Mouse (Mus musculus) stomach, embryonic 14.5 days (tissue): ENCODE results near the gene Ckmt2. TPM values are rescaled to one million over a fixed set of nuclear protein-coding genes. Genes with fewer than 3 reads are reported as not detected.
A peak's percentile ranks its signal among the peaks of the same experiment; 100 is the strongest.

ENCODE experiments used
- ATAC-seq: fragments of 200-750 bp; cut with Nextera tagmentation; 2 replicates; pipeline ENCODE4 v1.8.0; 2017; ENCODE audit warnings: low read depth, moderate TSS enrichment; ENCODE audit not compliant: insufficient number of reproducible peaks, insufficient read depth, low FRiP score
- H3K27ac ChIP-seq: fragments of 300-500 bp; sonication (generic); 2 replicates; pipeline ENCODE4 v1.5.1; 2014; ENCODE audit warnings: mild to moderate bottlenecking, low read length, moderate library complexity, mixed read lengths
- H3K27me3 ChIP-seq: fragments of 300-500 bp; sonication (generic); 2 replicates; pipeline ENCODE4 v1.6.1; 2014; ENCODE audit warnings: low read length, control low read depth, mixed read lengths; ENCODE audit not compliant: control insufficient read depth, insufficient read depth
- H3K36me3 ChIP-seq: fragments of 300-500 bp; sonication (generic); 2 replicates; pipeline ENCODE4 v1.6.1; 2014; ENCODE audit warnings: mild to moderate bottlenecking, control low read depth, low read length, moderate library complexity, mixed read lengths; ENCODE audit not compliant: control insufficient read depth, insufficient read depth
- H3K4me1 ChIP-seq: fragments of 300-500 bp; sonication (generic); 2 replicates; pipeline ENCODE4 v1.6.1; 2014; ENCODE audit warnings: low read length, control low read depth, mixed read lengths; ENCODE audit not compliant: control insufficient read depth, insufficient read depth
- H3K4me2 ChIP-seq: fragments of 300-500 bp; sonication (generic); replicated peaks from 2 replicates; pipeline ENCODE4 v1.6.1; 2014; ENCODE audit warnings: low read depth, low read length, control low read depth
- H3K4me3 ChIP-seq: fragments of 300-500 bp; sonication (generic); 2 replicates; pipeline ENCODE4 v1.5.1; 2014; ENCODE audit warnings: low read depth, low read length, control low read depth
- H3K9ac ChIP-seq: fragments of 300-500 bp; sonication (generic); replicated peaks from 2 replicates; pipeline ENCODE4 v1.6.1; 2014; ENCODE audit warnings: low read depth, mild to moderate bottlenecking, control low read depth, low read length, moderate library complexity, mixed read lengths
- H3K9me3 ChIP-seq: fragments of 300-500 bp; sonication (generic); 2 replicates; pipeline ENCODE4 v1.6.1; 2016; ENCODE audit warnings: low read depth, low read length, control low read depth; ENCODE audit not compliant: control insufficient read depth
- WGBS: fragments of 180-500 bp; shearing (Covaris S2); extraction: QIAGEN DNeasy Blood & Tissue Kit; methylation state at CpG from one replicate; pipeline ENCODE4 v1.1.7; 2014; 5-methylcytosine and 5-hydroxymethylcytosine counted together
- polyA plus RNA-seq: library from polyadenylated mRNA; unstranded; fragments of >200 nt; fragmentation: Nextera tagmentation; extraction: Ambion mirVana; gene quantifications from 2 replicates; pipeline ENCODE4 v1.2.1, GENCODE M21; 2014

Ckmt2 gene
- polyA plus RNA-seq, 1 experiment from 2014 or later = not detected

DNA sequence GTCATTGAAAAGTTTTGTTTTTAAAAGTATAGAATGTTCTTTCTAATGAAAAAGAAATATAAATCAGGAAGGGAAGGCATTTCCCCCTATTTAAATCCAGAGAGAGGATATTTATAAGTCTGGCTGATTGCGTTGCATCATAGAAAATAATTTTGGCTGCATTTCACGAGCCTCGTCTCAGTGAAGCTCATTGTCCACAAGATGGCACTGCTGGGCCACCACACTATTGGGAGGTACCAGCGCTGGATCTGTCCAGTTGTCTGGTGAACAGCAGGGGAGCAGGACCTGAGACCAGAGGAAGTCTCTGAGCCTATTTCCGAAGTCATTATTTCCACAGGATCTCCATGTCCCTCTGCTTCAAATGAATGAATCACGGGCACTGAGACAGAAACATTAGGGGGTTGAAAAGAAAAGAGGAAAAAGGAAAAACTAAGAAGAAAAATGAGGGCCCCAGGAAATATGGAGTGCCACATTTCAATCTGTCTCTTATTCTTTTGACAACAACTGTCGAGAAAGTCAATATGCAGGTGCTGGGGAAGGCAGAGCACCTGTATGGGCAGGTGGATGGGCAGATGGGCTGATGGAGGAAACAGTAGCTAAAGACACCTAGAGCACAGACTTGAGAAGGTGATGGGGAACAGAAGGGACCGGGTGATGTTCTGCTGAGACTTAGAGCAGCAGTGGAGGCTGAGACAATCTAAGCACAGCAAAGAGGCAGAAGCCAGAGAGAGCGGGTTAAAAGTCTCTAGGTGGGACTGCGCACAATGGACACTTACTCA lies 31.7 kb upstream of the Ckmt2 start:
- H3K9ac ChIP-seq = no peak overlapping the region
- no peaks in the 10 kb centered on the region for H3K9me3 ChIP-seq
- no peaks in the 10 kb centered on the region for H3K36me3 ChIP-seq
- 44% methylated on average over 10 of the region's 10 CpGs for WGBS
- H3K27me3 ChIP-seq = no peaks in the 10 kb centered on the region
- no peak overlapping the region for H3K4me3 ChIP-seq
- no peak overlapping the region for H3K4me2 ChIP-seq
- H3K4me1 ChIP-seq = no peaks in the 10 kb centered on the region
- ATAC-seq = peak; percentile 77; the same call in 1 of the 2 replicates
- no peak overlapping the region for H3K27ac ChIP-seq

- ATAC-seq = no peak
- 64% methylated on average over 3 of the region's 3 CpGs for WGBS
These were observed 29.7 kb upstream of the Ckmt2 start for GRCm38 (mm10) chr13:91906338-91906737.

DNA sequence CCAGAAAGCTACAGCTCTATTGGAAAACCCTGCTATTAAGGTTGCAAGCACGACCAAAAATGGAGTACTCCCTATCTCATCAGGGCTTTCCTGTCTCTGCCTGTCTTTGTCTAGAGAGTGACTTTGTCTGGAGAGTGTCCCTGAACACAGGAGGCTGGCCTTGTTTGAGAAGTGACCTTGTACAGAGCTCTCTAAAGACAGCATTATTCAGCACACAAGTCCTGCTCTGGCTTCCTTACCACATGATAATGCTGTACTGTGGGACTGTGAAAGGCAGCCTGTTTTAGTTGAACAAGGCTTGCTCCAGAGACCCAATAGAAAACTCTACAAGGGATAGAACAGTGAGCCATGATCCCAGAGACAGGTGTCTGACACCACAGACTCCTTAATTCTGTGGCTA lies 19.8 kb upstream of the Ckmt2 start:
- WGBS = 64% methylated on average over 1 of the region's 1 CpGs
- 0 out of 2 replicates have a peak, but pooled peaks have one; percentile 33 for ATAC-seq
- Histone ChIP-seq H3K27me3 (no peaks in the 10 kb centered on the region), H3K4me3 (no peak overlapping the region), H3K36me3 (no peaks in the 10 kb centered on the region), H3K9ac (no peak overlapping the region), H3K4me2 (no peak overlapping the region), H3K27ac (no peak overlapping the region), H3K4me1 (no peaks in the 10 kb centered on the region), H3K9me3 (no peaks in the 10 kb centered on the region)

More at GRCm38 (mm10) chr13:91906338-91906737, 29.7 kb upstream of the Ckmt2 start:
- Histone ChIP-seq H3K9me3 (no peaks in the 10 kb centered on the region), H3K36me3 (no peaks in the 10 kb centered on the region), H3K4me2 (no peak overlapping the region), H3K9ac (no peak overlapping the region), H3K4me3 (no peak overlapping the region), H3K4me1 (no peaks in the 10 kb centered on the region), H3K27ac (no peak overlapping the region), H3K27me3 (no peaks in the 10 kb centered on the region)

DNA sequence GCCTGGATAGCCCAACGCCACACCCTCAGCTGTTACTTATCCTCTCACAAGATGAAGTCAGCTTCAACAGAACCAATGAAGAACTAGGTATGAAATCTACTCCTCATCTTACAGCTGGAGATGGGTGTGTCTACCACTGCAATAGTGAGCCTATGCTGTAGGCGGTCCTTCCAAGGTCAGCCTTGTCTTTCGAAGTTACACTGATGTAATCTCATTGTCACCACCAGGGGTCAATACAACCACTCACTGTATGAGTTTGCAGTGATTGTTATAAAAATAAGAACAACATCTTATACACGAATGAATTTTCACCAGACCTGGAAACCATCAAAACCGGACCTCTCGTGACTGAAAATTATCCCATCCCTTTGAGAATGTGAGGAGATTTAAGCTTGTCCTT lies 16.4 kb upstream of the Ckmt2 start:
- Histone ChIP-seq H3K4me2 (no peak overlapping the region), H3K4me3 (no peak overlapping the region), H3K36me3 (no peaks in the 10 kb centered on the region), H3K9ac (no peak overlapping the region), H3K27ac (no peak overlapping the region), H3K9me3 (no peaks in the 10 kb centered on the region), H3K27me3 (no peaks in the 10 kb centered on the region), H3K4me1 (no peaks in the 10 kb centered on the region)
- WGBS = 72% methylated on average over 6 of the region's 6 CpGs
- ATAC-seq = no peak

DNA sequence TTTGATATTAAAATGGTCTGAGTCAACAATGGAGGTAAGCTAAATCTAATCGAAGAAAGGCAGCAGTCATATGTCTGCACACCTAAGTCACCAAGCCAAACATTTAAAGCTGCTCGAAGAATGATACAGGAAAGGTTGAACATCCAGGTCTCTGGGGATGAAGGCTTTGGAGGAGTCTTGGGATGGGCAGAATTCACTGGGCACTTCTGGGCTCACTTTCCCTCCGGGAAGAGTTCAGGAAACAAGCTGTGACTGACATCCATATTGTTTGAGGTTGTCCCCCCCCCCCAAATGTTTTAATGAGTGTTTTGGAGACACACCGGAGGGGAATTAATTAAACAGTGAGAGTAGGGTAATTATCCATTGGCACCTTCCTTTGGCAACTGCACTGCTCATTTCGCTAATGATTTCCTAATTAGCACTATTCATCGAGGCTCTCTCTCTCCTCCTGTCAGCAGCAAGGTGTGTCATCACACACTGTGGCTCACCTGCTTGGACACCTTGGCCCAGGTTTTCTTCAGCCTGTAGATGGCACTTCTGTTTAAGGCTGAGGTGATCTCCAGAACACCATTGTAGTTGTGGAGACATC lies 13.4 kb upstream of the Ckmt2 start:
- Histone ChIP-seq H3K9me3 (no peaks in the 10 kb centered on the region), H3K27me3 (no peaks in the 10 kb centered on the region), H3K9ac (no peak overlapping the region), H3K36me3 (no peaks in the 10 kb centered on the region), H3K4me1 (no peaks in the 10 kb centered on the region), H3K4me2 (no peak overlapping the region), H3K4me3 (no peak overlapping the region), H3K27ac (no peak overlapping the region)
- 84% methylated on average over 6 of the region's 6 CpGs for WGBS
- no peak for ATAC-seq

DNA sequence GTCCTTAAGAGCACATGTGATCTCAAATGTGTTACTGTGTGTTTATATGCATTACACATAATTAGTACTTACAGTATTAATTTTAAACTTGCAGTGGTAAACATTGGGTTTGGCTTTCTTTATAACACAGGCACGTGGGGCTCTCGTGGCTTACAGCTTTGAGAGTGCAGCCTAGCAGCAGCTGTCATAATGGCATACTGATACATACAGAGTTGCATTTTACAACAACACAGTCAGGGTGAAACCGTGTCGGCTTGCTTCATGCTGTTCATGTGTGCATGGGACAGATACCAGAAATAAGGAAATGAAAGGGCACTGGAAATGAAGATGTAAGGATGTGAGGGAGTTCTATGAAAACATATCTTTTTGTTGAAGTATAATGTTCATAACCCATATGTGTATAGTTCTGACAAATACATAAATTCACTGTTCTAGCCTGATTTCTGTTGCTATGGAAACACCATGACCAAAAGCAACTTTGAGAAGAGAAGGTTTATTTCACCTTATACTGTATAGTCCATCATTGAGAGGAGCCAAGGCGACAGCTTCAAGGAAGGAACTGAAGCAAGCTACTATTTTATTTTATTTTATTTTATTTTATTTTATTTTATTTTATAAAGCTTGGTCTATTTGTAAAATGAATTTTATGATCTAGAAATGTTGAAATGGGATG lies 8.2 kb upstream of the Ckmt2 start:
- no peak overlapping the region for H3K27ac ChIP-seq
- H3K9ac ChIP-seq = no peak overlapping the region
- no peaks in the 10 kb centered on the region for H3K27me3 ChIP-seq
- H3K36me3 ChIP-seq = no peaks in the 10 kb centered on the region
- no peak overlapping the region for H3K4me2 ChIP-seq
- 74% methylated on average over 5 of the region's 5 CpGs for WGBS
- no peaks in the 10 kb centered on the region for H3K9me3 ChIP-seq
- H3K4me1 ChIP-seq = no peaks in the 10 kb centered on the region
- no peak for ATAC-seq
- H3K4me3 ChIP-seq = no peak overlapping the region

GRCm38 (mm10) chr13:91881837-91882480 lies 5.3 kb upstream of the Ckmt2 start:
- Histone ChIP-seq H3K4me2 (no peak overlapping the region), H3K4me3 (no peak overlapping the region), H3K4me1 (no peaks in the 10 kb centered on the region), H3K27ac (no peak overlapping the region), H3K9ac (no peak overlapping the region), H3K27me3 (no peaks in the 10 kb centered on the region), H3K36me3 (no peaks in the 10 kb centered on the region), H3K9me3 (no peaks in the 10 kb centered on the region)
- no peak for ATAC-seq
- WGBS = 59% methylated on average over 9 of the region's 9 CpGs

GRCm38 (mm10) chr13:91880256-91880655 lies 3.6 kb upstream of the Ckmt2 start:
- Histone ChIP-seq H3K4me3 (no peak overlapping the region), H3K9ac (no peak overlapping the region), H3K4me2 (no peak overlapping the region), H3K27me3 (no peaks in the 10 kb centered on the region), H3K36me3 (no peaks in the 10 kb centered on the region), H3K4me1 (no peaks in the 10 kb centered on the region), H3K27ac (no peak overlapping the region), H3K9me3 (no peaks in the 10 kb centered on the region)
- ATAC-seq = no peak
- WGBS = 86% methylated on average over 4 of the region's 4 CpGs
